Mouse (Mus musculus) heart, postnatal 0 days (tissue): ENCODE results near the gene Aldh1l1. TPM values are rescaled to one million over a fixed set of nuclear protein-coding genes. Genes with fewer than 3 reads are reported as not detected.
A peak's percentile ranks its signal among the peaks of the same experiment; 100 is the strongest.

ENCODE experiments used
- ATAC-seq: fragments of 200-750 bp; cut with Nextera tagmentation; 2 replicates; pipeline ENCODE4 v1.8.0; 2017; ENCODE audit warnings: low read depth, moderate number of reproducible peaks, moderate library complexity; ENCODE audit not compliant: insufficient read depth
- DNase-seq: peaks from one replicate; pipeline ENCODE4 v3.0.0-alpha.2; 2016; ENCODE audit warnings: low spot score
- H3K27ac ChIP-seq: fragments of 300-500 bp; sonication (generic); 2 replicates; pipeline ENCODE4 v1.5.1; 2014; ENCODE audit warnings: low read depth, mild to moderate bottlenecking
- H3K27me3 ChIP-seq: fragments of 300-500 bp; sonication (generic); 2 replicates; pipeline ENCODE4 v1.6.1; 2014; ENCODE audit warnings: low read length, mixed read lengths; ENCODE audit not compliant: control insufficient read depth, insufficient read depth
- H3K36me3 ChIP-seq: fragments of 300-500 bp; sonication (generic); replicated peaks from 2 replicates; pipeline ENCODE4 v1.6.1; 2014; ENCODE audit warnings: low read length, mixed read lengths; ENCODE audit not compliant: control insufficient read depth, insufficient read depth
- H3K4me1 ChIP-seq: fragments of 300-500 bp; sonication (generic); 2 replicates; pipeline ENCODE4 v1.6.1; 2014; ENCODE audit warnings: antibody characterized with exemption; ENCODE audit not compliant: control insufficient read depth, insufficient read depth
- H3K4me2 ChIP-seq: fragments of 300-500 bp; sonication (generic); 2 replicates; pipeline ENCODE4 v1.6.1; 2014; ENCODE audit warnings: low read depth, mild to moderate bottlenecking, low read length, moderate library complexity
- H3K4me3 ChIP-seq: fragments of 300-500 bp; sonication (generic); 2 replicates; pipeline ENCODE4 v1.5.1; 2014; ENCODE audit warnings: low read depth, low read length
- H3K9ac ChIP-seq: fragments of 300-500 bp; sonication (generic); replicated peaks from 2 replicates; pipeline ENCODE4 v1.6.1; 2014; ENCODE audit warnings: low read depth, low read length, mixed read lengths
- H3K9me3 ChIP-seq: fragments of 300-500 bp; sonication (generic); replicated peaks from 2 replicates; pipeline ENCODE4 v1.6.1; 2016; ENCODE audit warnings: low read length; ENCODE audit not compliant: control insufficient read depth
- CTCF ChIP-seq: IDR thresholded peaks from 2 replicates; pipeline ENCODE4 v1.5.1; 2016; ENCODE audit warnings: antibody characterized with exemption, control low read depth, low read depth
- EP300 ChIP-seq: IDR thresholded peaks from 2 replicates; pipeline ENCODE4 v1.6.1; 2016; ENCODE audit warnings: antibody characterized with exemption, low read depth
- WGBS: fragments of 180-500 bp; shearing (Covaris S2); extraction: QIAGEN DNeasy Blood & Tissue Kit; methylation state at CpG from one replicate; pipeline ENCODE4 v1.1.7; 2014; 5-methylcytosine and 5-hydroxymethylcytosine counted together
- polyA plus RNA-seq: library from polyadenylated mRNA; unstranded; fragments of >200 nt; fragmentation: Nextera tagmentation; extraction: Ambion mirVana; gene quantifications from 2 replicates; pipeline ENCODE4 v1.2.1, GENCODE M21; 2015
- total RNA-seq: library from RNA; depleted of rRNA; stranded (reverse); fragments of >200 nt; gene quantifications from 2 replicates; pipeline ENCODE4 v1.2.3, GENCODE M21; 2014; ENCODE audit warnings: low replicate concordance

The Aldh1l1 gene
- total and polyA plus RNA-seq, 2 experiments from 2014 or later, result 2.8 to 7.7 TPM

DNA sequence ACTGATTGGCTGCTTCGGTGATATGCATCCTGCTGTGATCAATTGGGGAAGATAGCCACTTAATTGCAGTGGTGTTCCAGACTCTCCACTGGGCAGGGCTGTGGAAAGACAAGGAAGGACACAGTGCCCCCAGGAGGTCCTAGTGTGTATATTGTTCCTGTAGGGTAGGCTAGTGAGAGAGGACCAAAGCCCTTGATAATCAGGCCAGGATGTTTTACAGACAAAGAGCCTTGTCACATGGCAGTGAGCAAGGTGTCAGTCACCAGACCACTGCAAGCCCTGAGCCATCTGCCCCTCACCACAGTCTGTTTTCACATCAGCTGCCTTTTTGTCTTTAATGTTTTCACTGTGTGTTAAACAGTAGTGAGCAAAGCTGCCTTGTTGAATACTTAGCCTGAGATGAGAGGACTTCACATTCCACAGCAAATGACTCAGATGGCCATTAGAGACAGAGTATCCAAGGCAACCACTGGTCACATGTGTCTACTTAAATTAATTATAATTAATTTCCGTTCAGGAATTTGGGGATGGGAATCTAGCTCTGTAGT, 75.1 kb downstream of the Aldh1l1 start:
- H3K9ac ChIP-seq, result no peak overlapping the region
- H3K9me3 ChIP-seq, result no peaks in the 10 kb centered on the region
- H3K4me1 ChIP-seq, result peaks cover 28% of the 10 kb centered on the region; the same call in 1 of the 2 replicates
- H3K4me2 ChIP-seq, result no peak overlapping the region
- no peak overlapping the region for H3K27ac ChIP-seq
- DNase-seq (no peak), ATAC-seq (no peak; the same call in 1 of the 2 replicates)
- 36% methylated on average over 2 of the region's 2 CpGs for WGBS
- peak; percentile 35; the same call in 1 of the 2 replicates for TF ChIP-seq CTCF
- no peak for TF ChIP-seq EP300
- H3K27me3 ChIP-seq, result no peaks in the 10 kb centered on the region
- H3K4me3 ChIP-seq, result no peak overlapping the region
- H3K36me3 ChIP-seq, result no peaks in the 10 kb centered on the region

GRCm38 (mm10) chr6:90564240-90564639, 78.0 kb downstream of the Aldh1l1 start:
- Histone ChIP-seq H3K9me3 (no peaks in the 10 kb centered on the region), H3K4me3 (no peak overlapping the region), H3K27ac (no peak overlapping the region), H3K4me1 (peaks cover 20% of the 10 kb centered on the region; the same call in 1 of the 2 replicates), H3K4me2 (no peak overlapping the region), H3K27me3 (no peaks in the 10 kb centered on the region), H3K9ac (no peak overlapping the region), H3K36me3 (no peaks in the 10 kb centered on the region)
- ATAC-seq, result no peak
- no peak for DNase-seq
- 39% methylated on average over 9 of the region's 9 CpGs for WGBS
- TF ChIP-seq EP300, result no peak
- no peak for TF ChIP-seq CTCF

- no peak for DNase-seq
- no peak overlapping the region for H3K9ac ChIP-seq
- H3K4me3 ChIP-seq, result no peak overlapping the region
- TF ChIP-seq CTCF (no peak), EP300 (no peak)
- H3K4me1 ChIP-seq, result peaks cover 20% of the 10 kb centered on the region; the same call in 1 of the 2 replicates
- no peak overlapping the region for H3K4me2 ChIP-seq
- 39% methylated on average over 13 of the region's 13 CpGs for WGBS
- ATAC-seq, result no peak
- H3K27me3 ChIP-seq, result no peaks in the 10 kb centered on the region
- H3K36me3 ChIP-seq, result no peaks in the 10 kb centered on the region
- no peak overlapping the region for H3K27ac ChIP-seq
- H3K9me3 ChIP-seq, result no peaks in the 10 kb centered on the region
Observed at GRCm38 (mm10) chr6:90565357-90566215, 79.4 kb downstream of the Aldh1l1 start.

GRCm38 (mm10) chr6:90567486-90567885, 81.3 kb downstream of the Aldh1l1 start:
- DNase-seq (no peak), ATAC-seq (no peak)
- Histone ChIP-seq H3K27ac (no peak overlapping the region), H3K36me3 (no peaks in the 10 kb centered on the region), H3K4me3 (no peak overlapping the region), H3K4me1 (peaks cover 20% of the 10 kb centered on the region; the same call in 1 of the 2 replicates), H3K9ac (no peak overlapping the region), H3K4me2 (no peak overlapping the region), H3K9me3 (no peaks in the 10 kb centered on the region), H3K27me3 (no peaks in the 10 kb centered on the region)
- WGBS, result 81% methylated on average over 3 of the region's 3 CpGs
- TF ChIP-seq CTCF, result no peak
- no peak for TF ChIP-seq EP300

GRCm38 (mm10) chr6:90567928-90568327, 81.7 kb downstream of the Aldh1l1 start:
- DNase-seq (no peak), ATAC-seq (no peak)
- Histone ChIP-seq H3K4me3 (no peak overlapping the region), H3K4me2 (no peak overlapping the region), H3K9ac (no peak overlapping the region), H3K27ac (no peak overlapping the region), H3K27me3 (no peaks in the 10 kb centered on the region), H3K36me3 (no peaks in the 10 kb centered on the region), H3K9me3 (no peaks in the 10 kb centered on the region), H3K4me1 (peaks cover 20% of the 10 kb centered on the region; the same call in 1 of the 2 replicates)
- WGBS, result 64% methylated on average over 3 of the region's 3 CpGs
- TF ChIP-seq EP300, result no peak
- no peak for TF ChIP-seq CTCF
